Mouse (Mus musculus) megakaryocyte, embryonic 14.5 days (primary cell): ENCODE measurements around the gene Pcp2.

Source experiments
- FLI1 ChIP-seq: IDR thresholded peaks from 2 replicates; pipeline ENCODE4 v1.6.1; 2012; ENCODE audit warnings: low read length, inconsistent platforms, mixed read lengths
- GATA1 ChIP-seq: IDR thresholded peaks from 3 replicates; pipeline ENCODE4 v1.6.1; 2012; ENCODE audit warnings: mixed read lengths, low read length, inconsistent platforms, borderline replicate concordance

DNA sequence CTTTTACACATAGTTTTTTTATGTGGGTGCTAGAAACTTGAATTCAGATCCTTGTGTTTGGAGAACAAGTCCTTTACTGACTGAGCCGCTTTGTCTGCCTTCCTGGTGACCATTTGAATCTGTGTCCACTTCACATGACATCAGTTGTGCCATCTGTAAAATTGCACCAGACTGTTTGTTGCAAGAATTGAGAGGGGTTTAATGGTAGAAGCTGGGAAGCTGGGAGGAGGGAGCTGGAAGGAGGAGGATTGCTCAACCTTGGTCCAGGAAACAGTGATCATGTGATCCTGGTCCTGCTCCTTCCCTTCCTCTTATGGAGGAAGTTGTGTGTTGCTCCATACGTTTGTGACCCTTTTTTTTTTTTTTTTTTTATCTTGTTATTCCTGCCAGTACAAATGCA lies 22.9 kb upstream of the Pcp2 start:
- TF ChIP-seq GATA1: no peak
- no peak for TF ChIP-seq FLI1
